Mouse (Mus musculus): ENCODE measurements around the gene Asphd2. TPM values are rescaled to one million over a fixed set of nuclear protein-coding genes. Genes with fewer than 3 reads are reported as not detected.

Gene Asphd2
- polyA plus RNA-seq, 1 experiment from 2014 or later = 5.4 TPM

DNA sequence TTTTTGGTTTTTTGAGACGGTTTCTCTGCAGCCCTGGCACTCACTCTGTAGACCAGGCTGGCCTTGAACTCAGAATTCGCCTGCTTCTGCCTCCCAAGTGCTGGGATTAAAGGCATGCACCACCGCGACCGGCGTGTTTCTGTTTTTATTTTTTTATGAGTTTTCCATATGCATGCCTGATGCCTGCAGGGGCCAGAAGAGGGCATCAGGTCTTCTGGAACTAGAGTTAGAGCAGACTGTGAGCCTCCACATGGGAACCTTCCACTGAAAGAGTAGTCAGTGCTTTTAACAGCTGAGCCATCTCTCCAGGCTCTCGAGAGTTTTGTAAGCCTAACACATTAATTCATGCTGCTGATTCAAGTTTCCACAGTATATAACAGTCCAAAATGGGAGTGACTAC, 55.5 kb downstream of the Asphd2 start:
- Histone ChIP-seq H3K4me1 (ENCODE audit: control insufficient read depth, insufficient read depth, low read length) (peaks cover 5% of the 10 kb centered on the region), H3K27me3 (ENCODE audit: control insufficient read depth, insufficient read depth, low read length) (no peaks in the 10 kb centered on the region), H3K4me3 (ENCODE audit: low read depth, low read length) (no peak overlapping the region), H3K4me2 (no peak overlapping the region), H3K9ac (ENCODE audit: low read depth, low read length) (no peak overlapping the region), H3K9me3 (replicated peaks; ENCODE audit: control insufficient read depth, low read length) (no peaks in the 10 kb centered on the region), H3K27ac (ENCODE audit: low read depth, low read length) (no peak overlapping the region), H3K36me3 (ENCODE audit: control insufficient read depth, insufficient read depth, low read length) (peaks cover 25% of the 10 kb centered on the region)
- ATAC-seq (replicated peaks; ENCODE audit: insufficient number of reproducible peaks, low FRiP score, low TSS enrichment) = no peak
- WGBS (ENCODE audit: insufficient replicate concordance) = 72% methylated on average over 7 of the region's 7 CpGs

DNA sequence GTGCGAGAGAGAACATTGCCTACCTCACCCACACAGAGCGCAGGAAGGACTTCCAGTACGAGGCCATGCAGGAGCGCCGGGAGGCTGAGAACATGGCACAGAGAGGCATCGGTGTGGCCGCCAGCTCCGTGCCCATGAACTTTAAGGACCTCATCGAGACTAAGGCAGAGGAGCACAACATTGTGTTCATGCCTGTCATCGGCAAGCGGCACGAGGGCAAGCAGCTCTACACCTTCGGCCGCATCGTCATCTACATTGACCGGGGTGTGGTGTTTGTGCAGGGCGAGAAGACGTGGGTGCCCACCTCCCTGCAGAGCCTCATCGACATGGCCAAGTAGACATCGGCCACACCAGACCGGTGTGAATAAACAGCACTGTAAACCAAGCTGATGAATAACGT, 57.7 kb downstream of the Asphd2 start:
- Histone ChIP-seq H3K27ac (ENCODE audit: low read depth, low read length) (no peak overlapping the region), H3K36me3 (ENCODE audit: control insufficient read depth, insufficient read depth, low read length) (peaks cover 34% of the 10 kb centered on the region), H3K4me3 (ENCODE audit: low read depth, low read length) (no peak overlapping the region), H3K4me1 (ENCODE audit: control insufficient read depth, insufficient read depth, low read length) (no peaks in the 10 kb centered on the region), H3K9ac (ENCODE audit: low read depth, low read length) (no peak overlapping the region), H3K4me2 (no peak overlapping the region), H3K27me3 (ENCODE audit: control insufficient read depth, insufficient read depth, low read length) (no peaks in the 10 kb centered on the region), H3K9me3 (replicated peaks; ENCODE audit: control insufficient read depth, low read length) (no peaks in the 10 kb centered on the region)
- ATAC-seq (replicated peaks; ENCODE audit: insufficient number of reproducible peaks, low FRiP score, low TSS enrichment) = no peak
- WGBS (ENCODE audit: insufficient replicate concordance) = 93% methylated on average over 22 of the region's 22 CpGs

DNA sequence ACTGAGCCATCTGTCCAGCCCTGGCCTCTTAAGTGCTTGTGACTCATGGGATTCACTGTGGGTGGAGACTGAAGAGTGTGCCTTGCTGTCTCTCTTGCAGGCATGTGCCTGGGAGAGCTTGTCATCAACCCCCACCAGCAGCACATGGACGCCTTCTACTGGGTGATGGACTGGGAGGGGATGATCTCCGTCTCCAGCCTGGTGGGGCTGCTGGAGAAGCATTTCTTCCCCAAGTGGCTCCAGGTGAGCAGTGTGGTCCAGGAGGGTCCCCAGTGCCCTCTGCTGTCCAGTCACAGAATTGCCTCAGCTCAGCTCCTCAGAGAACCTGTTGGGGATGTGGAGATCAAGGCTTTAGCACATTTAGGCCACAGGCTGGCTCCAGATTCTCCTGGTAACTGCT, 59.2 kb downstream of the Asphd2 start:
- Histone ChIP-seq H3K9ac (ENCODE audit: low read depth, low read length) (no peak overlapping the region), H3K36me3 (ENCODE audit: control insufficient read depth, insufficient read depth, low read length) (peaks cover 44% of the 10 kb centered on the region), H3K27ac (ENCODE audit: low read depth, low read length) (no peak overlapping the region), H3K27me3 (ENCODE audit: control insufficient read depth, insufficient read depth, low read length) (no peaks in the 10 kb centered on the region), H3K9me3 (replicated peaks; ENCODE audit: control insufficient read depth, low read length) (no peaks in the 10 kb centered on the region), H3K4me3 (ENCODE audit: low read depth, low read length) (no peak overlapping the region), H3K4me2 (no peak overlapping the region), H3K4me1 (ENCODE audit: control insufficient read depth, insufficient read depth, low read length) (no peaks in the 10 kb centered on the region)
- no peak for ATAC-seq (replicated peaks; ENCODE audit: insufficient number of reproducible peaks, low FRiP score, low TSS enrichment)
- WGBS (ENCODE audit: insufficient replicate concordance) = 11% methylated on average over 2 of the region's 2 CpGs

Other genes starting within 250 kb of the Asphd2 start
- gene Cryba4, start 142.3 kb downstream of the Asphd2 start, polyA plus RNA-seq (2014; fragmentation: Nextera tagmentation; extraction: Ambion mirVana) = 0.66 TPM in 1 of 2 replicates, not detected in the other
- not detected in 2 replicates for gene Crybb1, start 139.1 kb downstream of the Asphd2 start, polyA plus RNA-seq (2014; fragmentation: Nextera tagmentation; extraction: Ambion mirVana)
- gene Tpst2, start 118.2 kb downstream of the Asphd2 start, polyA plus RNA-seq (2014; fragmentation: Nextera tagmentation; extraction: Ambion mirVana) = 30.2 and 31.2 TPM in 2 replicates
- 13.7 and 15.9 TPM in 2 replicates for gene Tfip11, start 68.5 kb downstream of the Asphd2 start, polyA plus RNA-seq (2014; fragmentation: Nextera tagmentation; extraction: Ambion mirVana)
- 24.5 and 27.3 TPM in 2 replicates for gene Srrd, start 51.8 kb downstream of the Asphd2 start, polyA plus RNA-seq (2014; fragmentation: Nextera tagmentation; extraction: Ambion mirVana)
- 19.3 and 21.4 TPM in 2 replicates for gene Hps4, start 51.8 kb downstream of the Asphd2 start, polyA plus RNA-seq (2014; fragmentation: Nextera tagmentation; extraction: Ambion mirVana)
- 0.25 and 0.40 TPM in 2 replicates for gene Gm6583, start 38.8 kb downstream of the Asphd2 start, polyA plus RNA-seq (2014; fragmentation: Nextera tagmentation; extraction: Ambion mirVana)
- not detected in 2 replicates for gene Gm6588, start 54.6 kb upstream of the Asphd2 start, polyA plus RNA-seq (2014; fragmentation: Nextera tagmentation; extraction: Ambion mirVana)
- gene Sez6l, start 182.3 kb upstream of the Asphd2 start, polyA plus RNA-seq (2014; fragmentation: Nextera tagmentation; extraction: Ambion mirVana) = 0.10 TPM in 1 of 2 replicates, not detected in the other

Measured in heart, embryonic 11.5 days (tissue).